Mouse (Mus musculus): ENCODE measurements around the gene Zyx. TPM values are rescaled to one million over a fixed set of nuclear protein-coding genes. Genes with fewer than 3 reads are reported as not detected.

Zyx gene
- total and polyA plus RNA-seq, 2 experiments from 2014 or later, result 89.9 to 96.2 TPM

GRCm38 (mm10) chr6:42330216-42330615, 19.2 kb upstream of the Zyx start:
- Histone ChIP-seq H3K9me3 (replicated peaks; ENCODE audit: control insufficient read depth, low read length) (no peaks in the 10 kb centered on the region), H3K4me3 (ENCODE audit: low read depth, low read length) (no peak overlapping the region), H3K9ac (replicated peaks; ENCODE audit: low read depth, low read length) (no peak overlapping the region), H3K4me2 (ENCODE audit: low read depth, low read length) (no peak overlapping the region), H3K27me3 (ENCODE audit: control insufficient read depth, insufficient read depth, low read length) (no peaks in the 10 kb centered on the region), H3K27ac (ENCODE audit: low read depth) (no peak overlapping the region), H3K4me1 (ENCODE audit: control insufficient read depth, insufficient read depth) (no peaks in the 10 kb centered on the region), H3K36me3 (replicated peaks; ENCODE audit: control insufficient read depth, insufficient read depth, low read length) (no peaks in the 10 kb centered on the region)
- DNase-seq (ENCODE audit: low spot score) (no peak), ATAC-seq (ENCODE audit: insufficient read depth, low read depth) (no peak)
- 71% methylated on average over 3 of the region's 3 CpGs for WGBS
- TF ChIP-seq EP300 (IDR thresholded peaks at IDR 0.05; ENCODE audit: low read depth) (no peak), CTCF (IDR thresholded peaks at IDR 0.05; ENCODE audit: low read depth) (no peak)

DNA sequence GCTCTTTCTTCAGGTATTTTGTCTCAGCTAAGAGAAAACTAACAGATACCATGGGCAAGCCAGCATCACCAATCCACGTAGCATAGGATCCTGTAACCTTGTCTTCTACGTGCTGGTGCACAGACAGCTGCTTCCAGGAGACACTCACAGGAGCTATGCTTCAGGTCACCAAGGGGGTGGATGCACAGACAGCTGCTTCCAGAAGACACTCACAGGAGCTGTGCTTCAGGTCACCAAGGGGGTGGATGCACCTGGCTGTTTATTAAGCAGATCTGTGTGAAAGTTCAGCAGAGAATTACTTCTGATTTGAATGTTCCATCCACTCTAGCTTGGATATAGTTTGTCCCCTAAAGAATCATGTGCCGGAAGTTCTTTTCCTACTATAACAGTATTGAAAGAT, 18.5 kb upstream of the Zyx start:
- no peak for TF ChIP-seq CTCF (IDR thresholded peaks at IDR 0.05; ENCODE audit: low read depth)
- no peak for TF ChIP-seq EP300 (IDR thresholded peaks at IDR 0.05; ENCODE audit: low read depth)
- no peaks in the 10 kb centered on the region for H3K4me1 ChIP-seq (ENCODE audit: control insufficient read depth, insufficient read depth)
- ATAC-seq (ENCODE audit: insufficient read depth, low read depth) (no peak), DNase-seq (ENCODE audit: low spot score) (no peak)
- no peaks in the 10 kb centered on the region for H3K27me3 ChIP-seq (ENCODE audit: control insufficient read depth, insufficient read depth, low read length)
- no peak overlapping the region for H3K27ac ChIP-seq (ENCODE audit: low read depth)
- 89% methylated on average over 3 of the region's 3 CpGs for WGBS
- no peaks in the 10 kb centered on the region for H3K9me3 ChIP-seq (replicated peaks; ENCODE audit: control insufficient read depth, low read length)
- H3K4me2 ChIP-seq (ENCODE audit: low read depth, low read length), result no peak overlapping the region
- H3K36me3 ChIP-seq (replicated peaks; ENCODE audit: control insufficient read depth, insufficient read depth, low read length), result no peaks in the 10 kb centered on the region
- no peak overlapping the region for H3K9ac ChIP-seq (replicated peaks; ENCODE audit: low read depth, low read length)
- no peak overlapping the region for H3K4me3 ChIP-seq (ENCODE audit: low read depth, low read length)

- no peaks in the 10 kb centered on the region for H3K4me1 ChIP-seq (ENCODE audit: control insufficient read depth, insufficient read depth)
- no peak for TF ChIP-seq EP300 (IDR thresholded peaks at IDR 0.05; ENCODE audit: low read depth)
- TF ChIP-seq CTCF (IDR thresholded peaks at IDR 0.05; ENCODE audit: low read depth), result no peak
- DNase-seq (ENCODE audit: low spot score) (no peak), ATAC-seq (ENCODE audit: insufficient read depth, low read depth) (no peak)
- no peak overlapping the region for H3K27ac ChIP-seq (ENCODE audit: low read depth)
- H3K36me3 ChIP-seq (replicated peaks; ENCODE audit: control insufficient read depth, insufficient read depth, low read length), result no peaks in the 10 kb centered on the region
- no peak overlapping the region for H3K4me3 ChIP-seq (ENCODE audit: low read depth, low read length)
- H3K9ac ChIP-seq (replicated peaks; ENCODE audit: low read depth, low read length), result no peak overlapping the region
- 76% methylated on average over 2 of the region's 2 CpGs for WGBS
- no peaks in the 10 kb centered on the region for H3K27me3 ChIP-seq (ENCODE audit: control insufficient read depth, insufficient read depth, low read length)
- H3K9me3 ChIP-seq (replicated peaks; ENCODE audit: control insufficient read depth, low read length), result no peaks in the 10 kb centered on the region
- no peak overlapping the region for H3K4me2 ChIP-seq (ENCODE audit: low read depth, low read length)
Observed at GRCm38 (mm10) chr6:42339189-42339588, 10.2 kb upstream of the Zyx start.

DNA sequence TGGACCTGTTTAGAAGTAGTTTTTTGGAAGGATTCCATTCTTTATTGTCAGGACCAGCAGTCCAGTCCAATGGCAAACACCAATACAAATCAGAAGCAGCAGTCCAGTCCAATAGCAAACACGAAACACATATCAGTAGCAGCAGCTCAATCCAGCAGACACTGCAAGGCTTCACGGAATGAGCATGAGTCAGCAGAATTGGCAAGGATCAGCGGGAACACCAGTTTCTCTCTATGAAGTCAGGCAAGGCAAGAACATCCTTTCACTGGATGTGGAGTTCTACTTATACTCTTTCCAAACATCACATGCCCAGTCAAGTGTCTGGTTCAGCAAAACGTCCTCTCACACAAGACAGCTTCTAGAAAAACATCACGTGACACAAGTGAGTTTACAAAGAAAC, 9.4 kb upstream of the Zyx start:
- WGBS, result 59% methylated on average over 5 of the region's 5 CpGs
- Histone ChIP-seq H3K9ac (replicated peaks; ENCODE audit: low read depth, low read length) (no peak overlapping the region), H3K36me3 (replicated peaks; ENCODE audit: control insufficient read depth, insufficient read depth, low read length) (no peaks in the 10 kb centered on the region), H3K9me3 (replicated peaks; ENCODE audit: control insufficient read depth, low read length) (no peaks in the 10 kb centered on the region), H3K27ac (ENCODE audit: low read depth) (no peak overlapping the region), H3K4me1 (ENCODE audit: control insufficient read depth, insufficient read depth) (no peaks in the 10 kb centered on the region), H3K4me2 (ENCODE audit: low read depth, low read length) (no peak overlapping the region), H3K27me3 (ENCODE audit: control insufficient read depth, insufficient read depth, low read length) (no peaks in the 10 kb centered on the region), H3K4me3 (ENCODE audit: low read depth, low read length) (no peak overlapping the region)
- ATAC-seq (ENCODE audit: insufficient read depth, low read depth), result no peak
- no peak for DNase-seq (ENCODE audit: low spot score)
- no peak for TF ChIP-seq EP300 (IDR thresholded peaks at IDR 0.05; ENCODE audit: low read depth)

- Histone ChIP-seq H3K4me2 (ENCODE audit: low read depth, low read length) (no peak overlapping the region), H3K4me3 (ENCODE audit: low read depth, low read length) (no peak overlapping the region), H3K4me1 (ENCODE audit: control insufficient read depth, insufficient read depth) (no peaks in the 10 kb centered on the region), H3K27me3 (ENCODE audit: control insufficient read depth, insufficient read depth, low read length) (no peaks in the 10 kb centered on the region), H3K27ac (ENCODE audit: low read depth) (no peak overlapping the region), H3K9me3 (replicated peaks; ENCODE audit: control insufficient read depth, low read length) (no peaks in the 10 kb centered on the region), H3K9ac (replicated peaks; ENCODE audit: low read depth, low read length) (no peak overlapping the region), H3K36me3 (replicated peaks; ENCODE audit: control insufficient read depth, insufficient read depth, low read length) (no peaks in the 10 kb centered on the region)
- no peak for ATAC-seq (ENCODE audit: insufficient read depth, low read depth)
- no peak for DNase-seq (ENCODE audit: low spot score)
- TF ChIP-seq CTCF (IDR thresholded peaks at IDR 0.05; ENCODE audit: low read depth) (no peak), EP300 (IDR thresholded peaks at IDR 0.05; ENCODE audit: low read depth) (no peak)
- 50% methylated on average over 1 of the region's 1 CpGs for WGBS
Observed at GRCm38 (mm10) chr6:42342171-42342570, 7.3 kb upstream of the Zyx start.

GRCm38 (mm10) chr6:42343361-42344120, 5.9 kb upstream of the Zyx start:
- no peak overlapping the region for H3K4me2 ChIP-seq (ENCODE audit: low read depth, low read length)
- no peaks in the 10 kb centered on the region for H3K4me1 ChIP-seq (ENCODE audit: control insufficient read depth, insufficient read depth)
- no peak overlapping the region for H3K9ac ChIP-seq (replicated peaks; ENCODE audit: low read depth, low read length)
- peak overlapping the region; percentile 73; the same call in 1 of the 2 replicates for H3K27ac ChIP-seq (ENCODE audit: low read depth)
- ATAC-seq (ENCODE audit: insufficient read depth, low read depth), result no peak
- no peak for TF ChIP-seq EP300 (IDR thresholded peaks at IDR 0.05; ENCODE audit: low read depth)
- no peak for TF ChIP-seq CTCF (IDR thresholded peaks at IDR 0.05; ENCODE audit: low read depth)
- H3K4me3 ChIP-seq (ENCODE audit: low read depth, low read length), result no peak overlapping the region
- DNase-seq (ENCODE audit: low spot score), result no peak
- H3K27me3 ChIP-seq (ENCODE audit: control insufficient read depth, insufficient read depth, low read length), result no peaks in the 10 kb centered on the region
- H3K9me3 ChIP-seq (replicated peaks; ENCODE audit: control insufficient read depth, low read length), result no peaks in the 10 kb centered on the region
- no peaks in the 10 kb centered on the region for H3K36me3 ChIP-seq (replicated peaks; ENCODE audit: control insufficient read depth, insufficient read depth, low read length)
- WGBS, result 69% methylated on average over 9 of the region's 9 CpGs
